ENCODE assay signal across 25 mouse cellular contexts in the genomic region with DNA sequence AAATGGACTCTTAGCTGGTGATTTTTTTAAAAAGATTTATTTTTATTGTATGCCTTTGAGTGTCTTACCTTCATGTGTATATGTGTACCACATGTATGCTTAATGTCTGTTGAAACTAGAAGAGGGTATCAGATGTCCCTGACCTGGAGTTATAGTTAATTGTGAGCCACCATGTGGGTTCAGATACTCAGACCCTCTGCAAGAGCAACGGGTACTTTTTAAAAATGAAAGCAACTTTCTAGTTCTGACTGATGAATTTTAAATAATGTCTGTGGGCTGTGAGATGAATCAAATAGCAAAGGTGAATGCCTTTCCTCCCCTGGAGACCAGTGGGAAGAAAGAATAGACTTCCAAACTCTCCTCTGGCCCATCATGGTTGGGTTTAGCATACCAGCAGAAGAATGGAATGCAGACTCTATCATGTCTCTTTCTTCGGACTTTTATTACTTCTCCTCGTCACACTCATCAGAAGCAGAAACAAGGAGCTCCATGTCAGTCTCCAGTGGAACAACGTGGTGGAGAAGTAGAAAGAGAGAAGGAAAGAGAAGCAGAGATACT. TPM values are rescaled to one million over a fixed set of nuclear protein-coding genes. Genes with fewer than 3 reads are reported as not detected.
A peak's percentile ranks its signal among the peaks of the same experiment; 100 is the strongest.
DNase-seq lines count a peak whose midpoint lies in the region; TF ChIP-seq lines count a peak whose summit lies in the region.
"Had no signal": no experiment of that assay in that cellular context is flagged by ENCODE, and none has a peak within 500 bp of the region (broad histone marks: within the 10 kb centered on the region; RNA-seq: fewer than 3 reads in every experiment).

No protein-coding gene starts in this region.

- no peaks in the 10 kb centered on the region for H3K36me3 ChIP-seq in kidney, adult 2 months (ENCODE audit: control insufficient read depth, insufficient read depth, low read length)
- H3K36me3 ChIP-seq in CH12.LX (replicated peaks in 1 of 2; ENCODE audit: control insufficient read depth in 1 of 2, insufficient read depth in 1 of 2, low read length in 1 of 2) = peaks cover 0 to 2% of the 10 kb centered on the region in 2 experiments
- H3K36me3 ChIP-seq: embryonic facial prominence, embryonic 12.5 days; embryonic facial prominence, embryonic 15.5 days; forebrain, embryonic 15.5 days; heart, embryonic 10.5 days; heart, embryonic 13.5 days had no signal

- DNase-seq in gastrocnemius, adult 2 months = no peak
- DNase-seq in gastrocnemius, adult 18-20 months (ENCODE audit: low spot score) = no peak
- no peak for DNase-seq in kidney, adult 2 months
- DNase-seq in kidney, adult 18-20 months = no peak
- peak; percentile 47 for DNase-seq in CH12.LX (ENCODE audit: extremely low read depth)
- peak; percentile 9 for DNase-seq in induced T-regulatory cell, adult 2 months (ENCODE audit: low read depth)
- DNase-seq in Muller cell, postnatal 12 days (ENCODE audit: inconsistent ontology term) = no peak
- no peak for DNase-seq in ovary, postnatal 14 days (ENCODE audit: low spot score)
- DNase-seq: adrenal gland, adult 8-10 months; adrenal gland, postnatal 25 days; cerebellum, adult 18-20 months; cerebellum, postnatal 14 days; gastrocnemius, postnatal 14 days; heart, postnatal 14 days; heart, postnatal 4 days had no signal

- intact Hi-C loops in gastrocnemius, adult 2 months (cut with DNase I) = no loop called here

- H3K9ac ChIP-seq in CH12.LX (ENCODE audit: insufficient read depth, low read depth) = peak overlapping the region; percentile 99
- H3K9ac ChIP-seq: embryonic facial prominence, embryonic 12.5 days; embryonic facial prominence, embryonic 15.5 days; forebrain, embryonic 15.5 days had no signal

- TF ChIP-seq RAD21 in CH12.LX (IDR thresholded peaks at IDR 0.05; ENCODE audit: low read depth, low read length) = no peak; the same call in 1 of the 2 replicates

- in situ Hi-C loops in CH12.LX (cut with MboI; ENCODE audit: low pct_ligation_motif_present, low pct_unique_long_range_greater_than_20kb, low sequenced_read_pairs) = loop anchor here (5.0 kb wide), 1 partner anchor 40 kb away; no protein-coding TSS in a partner anchor

- TF ChIP-seq POLR2A in kidney, adult 2 months (IDR thresholded peaks at IDR 0.05; ENCODE audit: low read depth, low read length) = no peak
- no peak for TF ChIP-seq POLR2A in CH12.LX (IDR thresholded peaks at IDR 0.05; ENCODE audit: low read depth, low read length)

- peak overlapping the region; percentile 99 for H3K4me2 ChIP-seq in CH12.LX (ENCODE audit: insufficient read depth, low read depth, poor library complexity, severe bottlenecking)
- H3K4me2 ChIP-seq: embryonic facial prominence, embryonic 12.5 days; embryonic facial prominence, embryonic 15.5 days; forebrain, embryonic 15.5 days had no signal

- H3K4me1 ChIP-seq in kidney, adult 2 months (ENCODE audit: control insufficient read depth, insufficient read depth, low read length) = peaks cover 14% of the 10 kb centered on the region; the same call in 1 of the 2 replicates
- peaks cover 18 to 50% of the 10 kb centered on the region in 2 experiments for H3K4me1 ChIP-seq in CH12.LX (ENCODE audit: control insufficient read depth in 1 of 2, insufficient read depth in 2 of 2)

- WGBS in kidney, adult 2 months = 49% methylated on average over 4 of the region's 4 CpGs

- no peaks in the 10 kb centered on the region for H3K9me3 ChIP-seq in CH12.LX (replicated peaks; ENCODE audit: low read length)
- H3K9me3 ChIP-seq: embryonic facial prominence, embryonic 12.5 days; embryonic facial prominence, embryonic 15.5 days; forebrain, embryonic 15.5 days; G1E; heart, embryonic 10.5 days; heart, embryonic 13.5 days had no signal

- H3K27ac ChIP-seq in gastrocnemius, adult 2 months = peak overlapping the region; percentile 1; the same call in 1 of the 2 replicates
- H3K27ac ChIP-seq in kidney, adult 2 months (ENCODE audit: insufficient read depth, low read depth, low read length) = peak overlapping the region; percentile 55; the same call in 1 of the 2 replicates
- H3K27ac ChIP-seq in CH12.LX (ENCODE audit: insufficient read depth, low read depth) = peak overlapping the region; percentile 80; the same call in 1 of the 2 replicates
- H3K27ac ChIP-seq: embryonic facial prominence, embryonic 12.5 days; embryonic facial prominence, embryonic 15.5 days; forebrain, embryonic 15.5 days had no signal

- H3K79me2 ChIP-seq in CH12.LX (replicated peaks; ENCODE audit: control insufficient read depth, extremely low read depth, insufficient read depth, poor library complexity, severe bottlenecking) = peaks cover 30% of the 10 kb centered on the region

- dilution Hi-C loops in CH12.LX (cut with MboI; ENCODE audit: extremely low pct_ligation_motif_present, extremely low pct_unique_long_range_greater_than_20kb, low sequenced_read_pairs) = no loop called here

- no peak overlapping the region for H3K4me3 ChIP-seq in gastrocnemius, adult 2 months
- no peak overlapping the region for H3K4me3 ChIP-seq in kidney, adult 2 months (ENCODE audit: insufficient read depth, low read depth, low read length)
- no peak overlapping the region for H3K4me3 ChIP-seq in CH12.LX (replicated peaks in 1 of 3; ENCODE audit: low read depth in 2 of 3, low read length in 2 of 3, poor library complexity in 1 of 3)
- H3K4me3 ChIP-seq: embryonic facial prominence, embryonic 12.5 days; embryonic facial prominence, embryonic 15.5 days had no signal

- TF ChIP-seq CTCF in gastrocnemius, adult 2 months (IDR thresholded peaks at IDR 0.05) = no peak
- no peak for TF ChIP-seq CTCF in kidney, adult 2 months (conservative IDR thresholded peaks at IDR 0.05; ENCODE audit: insufficient read depth, insufficient read length, low read depth, low read length)
- TF ChIP-seq CTCF in CH12.LX (conservative IDR thresholded peaks at IDR 0.05 in 1 of 2, IDR thresholded peaks at IDR 0.05 in 1 of 2; ENCODE audit: low read depth in 2 of 2, low read length in 2 of 2) = no peak

- TF ChIP-seq EP300 in CH12.LX (IDR thresholded peaks at IDR 0.05; ENCODE audit: low read length) = peak; percentile 62; the same call in 1 of the 2 replicates

- H3K27me3 ChIP-seq in kidney, adult 2 months (replicated peaks; ENCODE audit: control insufficient read depth, insufficient read depth, low read length) = no peaks in the 10 kb centered on the region
- H3K27me3 ChIP-seq in CH12.LX (replicated peaks) = no peaks in the 10 kb centered on the region
- H3K27me3 ChIP-seq: embryonic facial prominence, embryonic 12.5 days; embryonic facial prominence, embryonic 15.5 days; forebrain, embryonic 15.5 days; heart, embryonic 13.5 days had no signal

TF ChIP-seq in CH12.LX, 34 proteins besides CTCF, POLR2A, EP300 and RAD21 (continues in another document):
- TF ChIP-seq MAX (IDR thresholded peaks at IDR 0.05; ENCODE audit: low read length) (peak; percentile 44; the same call in 1 of the 2 replicates), ZMIZ1 (IDR thresholded peaks at IDR 0.05; ENCODE audit: low read depth, low read length) (no peak), MYC (IDR thresholded peaks at IDR 0.05; ENCODE audit: low read depth, low read length) (peak; percentile 82; the same call in 1 of the 2 replicates), JUND (conservative IDR thresholded peaks at IDR 0.05; ENCODE audit: low read depth, low read length) (peak; percentile 60; the same call in 1 of the 2 replicates), GABPA (IDR thresholded peaks at IDR 0.05; ENCODE audit: insufficient replicate concordance, low read depth, low read length) (no peak), ETS1 (conservative IDR thresholded peaks at IDR 0.05; ENCODE audit: low read depth, low read length) (peak; percentile 51), MAFK (IDR thresholded peaks at IDR 0.05; ENCODE audit: insufficient replicate concordance, low read length) (no peak), MEF2A (IDR thresholded peaks at IDR 0.05; ENCODE audit: borderline replicate concordance, low read depth, low read length) (peak; percentile 50; the same call in 1 of the 2 replicates), ZC3H11A (IDR thresholded peaks at IDR 0.05; ENCODE audit: low read depth, low read length) (no peak), HCFC1 (IDR thresholded peaks at IDR 0.05; ENCODE audit: low read depth, low read length) (no peak), TCF12 (IDR thresholded peaks at IDR 0.05; ENCODE audit: low read depth, low read length) (0 out of 2 replicates have a peak, but pooled peaks have one; percentile 16), SMC3 (IDR thresholded peaks at IDR 0.05; ENCODE audit: low read depth, low read length) (no peak; the same call in none of the 2 replicates), UBTF (IDR thresholded peaks at IDR 0.05; ENCODE audit: low read depth, low read length) (no peak), E2F4 (IDR thresholded peaks at IDR 0.05; ENCODE audit: insufficient replicate concordance, low read depth, low read length) (no peak), PAX5 (IDR thresholded peaks at IDR 0.05; ENCODE audit: low read length) (no peak), TBP (conservative IDR thresholded peaks at IDR 0.05; ENCODE audit: low read depth, low read length) (no peak), USF1 (IDR thresholded peaks at IDR 0.05; ENCODE audit: low read depth, low read length) (no peak), MAZ (IDR thresholded peaks at IDR 0.05; ENCODE audit: low read depth, low read length) (no peak), JUN (IDR thresholded peaks at IDR 0.05; ENCODE audit: insufficient read depth, low read depth, low read length) (peak; percentile 20; the same call in 1 of the 2 replicates), ZKSCAN1 (IDR thresholded peaks at IDR 0.05; ENCODE audit: borderline replicate concordance, low read depth, low read length) (no peak), CHD2 (IDR thresholded peaks at IDR 0.05; ENCODE audit: low read length) (peak; percentile 51; the same call in 1 of the 2 replicates), SIN3A (IDR thresholded peaks at IDR 0.05; ENCODE audit: low read length) (no peak; the same call in 1 of the 2 replicates), IRF4 (IDR thresholded peaks at IDR 0.05; ENCODE audit: low read depth, low read length) (peak; percentile 78), ZNF384 (IDR thresholded peaks at IDR 0.05; ENCODE audit: low read depth, low read length) (no peak)

RNA-seq across cellular contexts. Expression of a gene that starts 1.7 kb away (rescaled TPM):
- 10 to 100 TPM; 78.4 to 82.4 TPM for total RNA-seq in gastrocnemius, adult 2 months (2021)
- total RNA-seq in gastrocnemius, adult 18-20 months (2021) = 100 to 1,000 TPM in 1 of 2 experiments, 10 to 100 TPM in 1; 81.2 to 104 TPM
- polyA plus RNA-seq in kidney, adult 2 months (2012; rRNA removed) = 14.9 and 17.0 TPM in 2 replicates
- total RNA-seq in CH12.LX (2012; rRNA removed) (188 and 203 TPM in 2 replicates), CH12.LX (2014; rRNA removed) (243 and 258 TPM in 2 replicates)
- polyA plus RNA-seq in CH12.LX (2012; ENCODE audit: insufficient read length, low read depth) = 261 and 307 TPM in 2 replicates

RNA-seq across cellular contexts. Expression of a gene that starts 16.9 kb away (rescaled TPM):
- not detected for total RNA-seq in gastrocnemius, adult 2 months (2021)
- total RNA-seq in gastrocnemius, adult 18-20 months (2021) = not detected
- not detected in 2 replicates for polyA plus RNA-seq in kidney, adult 2 months (2012; rRNA removed)
- 0.29 and 0.38 TPM in 2 replicates for total RNA-seq in CH12.LX (2012; rRNA removed)
- total RNA-seq in CH12.LX (2014; rRNA removed) = 0.51 TPM in 1 of 2 replicates, not detected in the other
- polyA plus RNA-seq in CH12.LX (2012; ENCODE audit: insufficient read length, low read depth) = not detected in 2 replicates
- total RNA-seq: adrenal gland, adult 8-10 months; adrenal gland, postnatal 25 days; common myeloid progenitor, adult 5-6 weeks; G1E; gastrocnemius, postnatal 14 days; gastrocnemius, postnatal 4 days had no signal
- polyA plus RNA-seq: embryonic facial prominence, embryonic 15.5 days; forebrain, embryonic 11.5 days; forebrain, embryonic 15.5 days; G1E; intestine, embryonic 14.5 days had no signal

Comparison
In these comparisons a context has a peak if more than half of its experiments do, and no peak if none do; other contexts are left out.
1. DNase-seq: peak in CH12.LX (single experiment) and induced T-regulatory cell, adult 2 months (single experiment); none in gastrocnemius, adult 2 months (single experiment), gastrocnemius, adult 18-20 months (single experiment), kidney, adult 2 months (single experiment), kidney, adult 18-20 months (single experiment), Muller cell, postnatal 12 days (single experiment) and ovary, postnatal 14 days (single experiment).
2. H3K27ac ChIP-seq: peak in every context shown above with its lines; median percentile 80 in CH12.LX; 55 in kidney, adult 2 months; 1 in gastrocnemius, adult 2 months.